Mouse (Mus musculus): ENCODE results near the gene Aire.
"Not testable (repeated sequence)": the region's sequence is repeated elsewhere in the genome, so short reads cannot be mapped to it uniquely, and the experiment has no call there.

The Aire gene

DNA sequence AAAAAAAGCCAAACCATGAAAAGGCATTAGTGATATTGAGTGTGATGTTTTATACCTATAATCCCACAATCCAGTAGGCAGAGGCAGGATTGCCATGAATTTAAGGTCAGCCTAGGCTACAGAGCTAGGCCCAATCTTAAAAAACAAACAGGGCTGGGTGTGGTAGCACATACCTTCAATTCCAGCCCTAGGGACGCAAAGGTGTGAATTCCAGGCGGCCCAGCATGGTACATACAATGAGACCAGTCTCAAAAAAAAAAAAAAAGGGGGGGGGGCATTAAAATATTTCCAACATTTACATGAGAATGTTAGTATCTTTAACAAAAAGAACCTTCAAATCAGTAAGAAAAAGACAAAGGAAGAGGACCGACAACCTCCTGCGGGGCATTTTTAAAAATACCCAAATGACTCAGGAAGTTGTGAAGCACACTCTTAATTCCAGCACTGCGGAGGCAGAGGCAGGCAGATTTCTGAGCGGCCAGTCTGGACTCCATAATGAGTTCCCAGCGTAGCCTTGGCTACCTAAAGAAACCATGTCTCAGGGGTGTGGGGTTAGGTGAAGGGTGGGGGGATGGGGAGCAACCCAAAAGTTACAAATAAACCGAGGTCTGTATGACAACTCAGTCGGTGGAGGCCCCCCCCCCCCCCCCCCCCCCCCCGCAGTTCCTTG lies 4.8 kb upstream of the Aire start:
- no peak for DNase-seq

GRCm38 (mm10) chr10:78046388-78046787 lies 3.0 kb upstream of the Aire start:
- DNase-seq = no peak

GRCm38 (mm10) chr10:78044531-78044930 lies 1.1 kb upstream of the Aire start:
- no peak for DNase-seq

- no peak for DNase-seq
Measured at GRCm38 (mm10) chr10:78042697-78043405, 559 bp downstream of the Aire start.

- DNase-seq = no peak
Measured at GRCm38 (mm10) chr10:78042096-78042495, 1.3 kb downstream of the Aire start.

- no peak for DNase-seq
Measured at GRCm38 (mm10) chr10:78041647-78042046, 1.8 kb downstream of the Aire start, which contains the start of gene Dnmt3l. Dnmt3l (plus strand) TSS chr10:78041947.

- no peak for DNase-seq
Measured at GRCm38 (mm10) chr10:78037139-78037538, 6.3 kb downstream of the Aire start.

- DNase-seq = no peak
Measured at GRCm38 (mm10) chr10:78031987-78032386, 11.4 kb downstream of the Aire start.

DNA sequence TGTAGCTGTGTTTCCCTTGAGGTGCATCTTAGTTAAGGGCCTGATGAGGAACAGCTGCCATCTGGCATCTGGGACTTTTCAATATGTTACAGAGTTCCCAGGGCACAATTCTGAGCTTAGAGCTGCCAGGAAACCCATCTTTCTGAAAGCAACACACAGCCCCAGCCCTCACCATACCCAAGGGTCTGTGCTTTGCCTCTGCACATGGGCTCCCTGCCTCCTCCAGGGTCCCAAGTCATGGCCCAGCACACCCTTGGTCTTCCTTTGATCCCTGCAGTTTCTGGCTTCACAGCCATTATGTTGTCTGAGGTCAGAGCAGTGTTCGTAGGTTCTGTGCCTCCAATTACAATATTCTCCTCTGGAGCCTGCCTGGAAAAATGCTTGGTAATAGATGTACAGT lies 14.3 kb downstream of the Aire start:
- DNase-seq = no peak

GRCm38 (mm10) chr10:78028129-78028528 lies 15.3 kb downstream of the Aire start:
- DNase-seq = peak; percentile 54

DNA sequence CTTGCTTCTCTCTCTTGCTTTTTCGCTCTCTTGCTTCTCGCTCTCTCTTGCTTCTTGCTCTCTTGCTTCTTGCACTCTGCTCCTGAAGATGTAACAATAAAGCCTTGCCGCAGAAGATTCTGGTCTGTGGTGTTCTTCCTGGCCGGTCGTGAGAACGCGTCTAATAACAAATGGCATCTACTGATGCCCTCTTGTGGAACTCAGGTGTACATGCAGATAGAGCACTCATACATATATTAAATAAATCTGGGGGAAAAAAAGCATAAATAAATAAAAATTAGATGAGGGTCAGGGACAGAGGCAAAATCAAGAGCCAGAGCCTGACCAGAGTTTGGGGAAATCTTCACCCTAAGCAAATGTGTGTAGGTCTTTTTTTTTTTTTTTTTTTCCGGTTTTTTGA lies 18.0 kb downstream of the Aire start:
- DNase-seq = not testable (repeated sequence)

- not testable (repeated sequence) for DNase-seq
Measured at GRCm38 (mm10) chr10:78019984-78020383, 23.4 kb downstream of the Aire start.

- no peak for DNase-seq
Measured at GRCm38 (mm10) chr10:78019291-78019690, 24.1 kb downstream of the Aire start.

GRCm38 (mm10) chr10:78018797-78019203 lies 24.6 kb downstream of the Aire start:
- peak; percentile 56 for DNase-seq

- no peak for DNase-seq
Measured at GRCm38 (mm10) chr10:78016366-78016765, 27.0 kb downstream of the Aire start.

- DNase-seq = no peak
Measured at GRCm38 (mm10) chr10:78015489-78015888, 27.9 kb downstream of the Aire start.

DNA sequence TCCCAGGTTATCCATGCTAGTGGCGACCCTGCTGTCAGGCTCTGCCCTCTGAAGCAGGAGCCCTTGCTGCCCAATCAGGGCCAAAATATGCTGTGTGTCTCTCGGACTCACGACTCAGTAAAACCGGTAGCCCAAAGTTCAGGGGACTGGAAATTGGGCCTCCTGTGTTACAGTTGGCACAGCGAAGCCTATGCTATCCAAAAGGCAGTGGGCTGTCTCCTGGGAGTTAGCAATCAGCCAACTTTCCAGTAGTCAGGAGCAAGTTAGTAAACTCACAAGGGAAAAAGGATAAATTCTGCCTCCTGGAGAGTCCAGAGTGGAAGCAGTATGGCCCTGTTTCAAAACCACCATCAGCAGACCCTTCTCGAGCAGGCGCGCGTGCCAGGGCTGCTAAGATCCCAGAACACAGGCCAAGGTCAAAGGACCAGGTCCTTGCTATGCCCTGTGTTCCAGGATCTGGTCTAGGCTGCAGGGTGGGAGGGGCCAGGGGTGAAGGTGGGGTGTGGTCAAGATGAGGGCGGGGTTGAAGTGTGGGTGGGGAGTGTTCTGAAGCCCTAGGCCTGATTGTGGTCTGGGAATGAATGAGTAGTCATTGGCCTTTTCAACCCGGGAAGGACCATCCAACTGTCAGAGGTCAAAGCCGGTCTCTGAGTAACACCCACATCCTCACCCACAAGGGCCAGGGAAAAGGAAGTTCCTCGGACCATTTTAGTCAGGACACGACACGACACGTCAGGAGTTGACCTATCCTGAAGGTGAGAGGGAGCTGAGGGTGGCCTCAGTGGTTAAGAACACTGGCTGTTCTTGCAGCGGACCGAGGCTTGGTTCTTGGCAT lies 30.5 kb downstream of the Aire start:
- peak; percentile 17 for DNase-seq

- DNase-seq = not testable (repeated sequence)
Measured at GRCm38 (mm10) chr10:78011116-78011515, 32.3 kb downstream of the Aire start.

DNA sequence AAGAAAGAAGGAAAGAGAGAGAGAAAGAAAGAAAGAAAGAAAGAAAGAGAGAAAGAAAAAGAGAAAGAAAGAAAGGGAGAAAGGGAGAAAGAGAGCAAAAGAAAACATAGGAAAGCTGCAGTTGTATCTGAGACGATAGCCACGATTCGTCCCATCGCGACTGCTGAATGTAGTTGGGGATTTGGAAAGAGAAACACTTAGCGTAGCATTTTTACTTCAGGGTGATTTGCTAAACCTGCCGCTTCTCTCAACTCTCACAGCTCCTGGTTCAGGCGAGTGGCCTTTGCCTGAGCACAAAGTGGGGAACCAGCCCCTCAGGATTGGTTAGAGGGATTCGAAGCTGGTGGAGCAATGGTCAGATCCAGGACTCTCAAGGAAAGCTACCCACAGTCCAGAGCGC lies 33.1 kb downstream of the Aire start:
- peak; percentile 18 for DNase-seq

DNA sequence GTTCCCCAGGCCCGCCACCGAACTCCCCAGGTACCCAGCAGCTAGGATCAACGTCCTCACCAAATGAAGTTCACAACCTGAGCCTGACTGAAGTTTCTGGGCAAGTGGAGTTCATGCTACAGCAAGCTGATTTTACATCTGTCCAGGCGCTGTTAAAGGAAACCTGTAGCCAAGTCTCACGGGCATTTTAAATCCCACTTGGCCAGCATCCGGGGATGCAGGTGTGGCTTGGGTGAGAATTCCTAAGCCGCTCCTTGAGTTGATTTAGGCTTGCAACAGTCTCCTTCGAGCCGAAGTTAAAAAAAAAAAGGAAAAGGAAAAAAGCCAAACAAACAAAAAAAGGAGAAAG lies 33.5 kb downstream of the Aire start, which contains the start of gene Pfkl:
Gene Pfkl (minus strand): TSS at position 139 of the 349 bp plus-strand sequence.
- no peak for DNase-seq

DNA sequence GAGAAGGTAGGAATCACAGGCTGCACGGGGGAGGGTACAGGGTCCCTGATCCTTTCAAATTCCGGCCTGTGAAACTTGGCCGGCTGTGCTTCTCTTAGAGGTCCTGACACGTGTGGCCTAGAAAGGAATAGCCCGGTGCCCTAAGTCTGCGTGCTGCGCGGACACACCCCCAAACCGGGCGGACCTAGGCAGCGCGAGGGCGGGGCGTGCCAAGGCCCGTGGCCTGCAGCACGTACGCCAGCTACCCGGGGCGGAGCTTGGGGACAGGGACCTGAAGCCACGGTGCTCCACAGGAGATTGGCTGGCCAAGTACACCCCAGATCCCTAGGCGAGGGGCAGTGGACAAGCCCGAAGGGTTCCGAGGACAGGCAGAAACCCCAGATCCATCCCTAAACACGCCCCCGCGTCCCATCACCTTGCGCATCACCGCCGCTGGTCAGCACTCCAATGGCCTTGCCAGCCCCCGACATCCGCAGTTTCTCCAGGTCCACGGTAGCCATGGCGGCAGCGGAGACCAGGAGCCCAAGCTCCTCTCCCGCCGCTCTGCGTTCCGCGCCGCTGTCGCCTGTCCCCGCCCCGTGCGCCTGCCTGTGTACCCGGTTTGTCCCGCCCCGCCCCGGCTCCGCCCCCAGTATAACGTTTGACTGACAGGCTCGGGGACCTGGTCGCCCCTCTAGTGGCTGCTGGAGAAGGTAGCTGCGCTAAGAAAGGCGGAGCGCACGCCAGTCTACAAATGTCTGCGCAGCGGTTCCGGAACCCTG lies 34.0 kb downstream of the Aire start:
- peak; percentile 94 for DNase-seq

DNA sequence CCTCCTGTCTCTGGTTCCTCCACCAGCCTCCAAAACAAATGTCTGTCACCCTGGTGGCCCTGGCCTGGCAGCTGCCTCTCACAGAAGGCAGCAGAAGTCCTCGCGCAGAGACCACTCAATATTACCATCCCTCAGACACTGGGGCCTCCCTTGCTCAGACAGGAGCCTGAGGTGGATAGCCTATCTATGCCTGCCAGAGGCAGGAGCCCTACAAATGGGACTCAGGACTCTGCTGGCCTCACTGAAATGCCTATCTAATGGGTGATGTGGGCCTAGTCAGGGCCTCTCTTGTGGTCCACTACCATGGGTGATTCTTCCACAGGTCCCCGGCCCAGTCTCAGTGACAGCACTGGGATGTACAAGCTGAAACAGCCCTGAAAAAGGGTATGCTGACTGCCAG lies 35.2 kb downstream of the Aire start:
- DNase-seq = no peak

- no peak for DNase-seq
Measured at GRCm38 (mm10) chr10:78007203-78007602, 36.2 kb downstream of the Aire start.
